Mouse (Mus musculus) myocyte (in vitro differentiated cells): ENCODE results near the gene Pdlim5.

Experiments
- CEBPB ChIP-seq: IDR thresholded peaks from 2 replicates; pipeline ENCODE4 v1.6.1; 2011; ENCODE audit warnings: mild to moderate bottlenecking, moderate library complexity; ENCODE audit not compliant: poor library complexity, insufficient read depth, severe bottlenecking
- E2F4 ChIP-seq: IDR thresholded peaks from one replicate; pipeline ENCODE4 v1.6.1; 2011; ENCODE audit warnings: mild to moderate bottlenecking, control low read depth, moderate library complexity; ENCODE audit not compliant: insufficient read depth
- POLR2A ChIP-seq: IDR thresholded peaks from one replicate; pipeline ENCODE4 v1.6.1; 2011; ENCODE audit warnings: low read depth, mild to moderate bottlenecking, control low read depth, moderate library complexity; ENCODE audit not compliant: insufficient read length
- POLR2AphosphoS2 ChIP-seq: IDR thresholded peaks from one replicate; pipeline ENCODE4 v1.6.1; 2011; ENCODE audit warnings: low read depth, control low read depth; ENCODE audit not compliant: insufficient read length
- TCF12 ChIP-seq: IDR thresholded peaks from one replicate; pipeline ENCODE4 v1.6.1; 2011; ENCODE audit warnings: mild to moderate bottlenecking, control low read depth; ENCODE audit not compliant: poor library complexity, insufficient read depth, severe bottlenecking
- USF1 ChIP-seq: IDR thresholded peaks from one replicate; pipeline ENCODE4 v1.6.1; 2011; ENCODE audit warnings: low read depth, mild to moderate bottlenecking, control low read depth, moderate library complexity

DNA sequence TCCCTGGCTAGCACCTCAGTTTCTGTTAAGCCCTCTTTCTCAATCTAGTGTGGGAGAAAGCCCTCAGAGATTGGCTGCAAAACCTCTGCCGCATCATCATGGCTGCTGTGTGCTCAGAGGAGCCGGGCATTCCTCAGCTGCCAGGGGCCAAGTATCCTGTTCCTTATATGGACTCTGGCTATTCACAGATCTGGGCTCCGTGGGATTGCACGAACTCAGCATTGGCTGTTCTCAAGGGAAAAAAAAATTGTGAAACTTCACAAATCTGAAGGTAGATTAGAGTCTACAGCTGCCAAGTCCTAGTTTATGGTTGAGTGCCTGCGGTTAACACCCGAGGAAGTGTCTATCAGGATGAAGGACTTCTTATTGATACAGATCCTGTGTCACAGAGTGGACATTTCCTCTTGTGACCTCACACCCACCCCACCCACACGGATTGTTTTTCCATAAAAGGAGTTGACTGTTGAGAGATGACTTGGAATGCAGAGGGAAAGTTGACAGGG lies 44.1 kb upstream of the Pdlim5 start:
- no peak for TF ChIP-seq E2F4
- no peak for TF ChIP-seq USF1
- TF ChIP-seq POLR2AphosphoS2: no peak
- 0 out of 2 replicates have a peak, but pooled peaks have one; percentile 25 for TF ChIP-seq CEBPB
- no peak for TF ChIP-seq POLR2A
- TF ChIP-seq TCF12: no peak
